Mouse (Mus musculus) adrenal gland, postnatal 0 days (tissue): Measurements from ENCODE around the gene Gm10392. TPM values are rescaled to one million over a fixed set of nuclear protein-coding genes. Genes with fewer than 3 reads are reported as not detected.

ENCODE experiments used
- polyA plus RNA-seq: library from polyadenylated mRNA; unstranded; fragments of >200 nt; fragmentation: Nextera tagmentation; extraction: Ambion mirVana; gene quantifications from 2 replicates; pipeline ENCODE4 v1.2.1, GENCODE M21; 2015

The Gm10392 gene
- 0.08 and 0.14 TPM in 2 replicates for polyA plus RNA-seq

GRCm38 (mm10) chr11:77519043-77519442, at the start of gene Gm10392:
Gene Gm10392, minus strand, starts transcription at chr11:77519198.

DNA sequence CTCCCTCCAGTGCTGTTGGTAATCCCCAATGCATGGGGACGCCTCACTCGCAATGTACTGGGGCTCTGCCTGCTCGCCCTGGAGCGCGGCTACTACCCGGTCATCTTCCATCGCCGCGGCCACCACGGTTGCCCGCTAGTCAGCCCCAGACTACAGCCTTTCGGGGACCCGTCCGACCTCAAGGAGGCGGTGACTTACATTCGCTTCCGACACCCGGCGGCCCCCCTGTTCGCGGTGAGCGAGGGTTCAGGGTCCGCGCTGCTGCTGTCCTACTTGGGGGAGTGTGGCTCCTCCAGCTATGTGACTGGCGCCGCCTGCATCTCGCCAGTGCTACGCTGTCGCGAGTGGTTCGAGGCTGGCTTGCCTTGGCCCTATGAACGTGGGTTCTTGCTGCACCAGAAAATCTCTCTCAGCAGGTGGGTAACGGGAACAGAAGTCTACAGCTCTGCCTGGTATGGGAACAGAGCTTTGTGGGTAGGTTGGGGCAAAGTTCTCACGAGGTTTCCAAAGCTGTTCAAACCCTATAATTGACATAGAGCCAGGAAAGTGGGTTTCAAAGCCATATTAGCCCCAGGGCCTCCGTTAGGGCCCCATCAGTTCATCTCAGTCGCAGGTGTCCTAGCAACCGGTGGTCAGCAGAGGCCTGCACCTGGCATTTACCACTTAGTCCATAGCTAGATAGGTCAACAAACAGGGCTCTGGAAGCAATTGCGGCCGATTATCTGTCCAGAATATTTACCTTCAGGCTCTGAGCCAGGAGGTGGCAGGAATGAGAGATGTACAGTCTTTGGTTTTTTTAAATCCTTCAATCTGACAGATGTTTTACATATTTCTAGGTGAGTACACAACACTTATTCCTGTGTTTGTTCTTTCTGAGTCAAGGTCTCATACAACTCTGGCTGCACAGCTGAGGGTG, 3.1 kb downstream of the Gm10392 start, which contains the start of gene Trp53i13:
Gene Trp53i13 (minus strand): TSS at position 344 of the 916 bp plus-strand sequence.

GRCm38 (mm10) chr11:77514832-77515636, 4.0 kb downstream of the Gm10392 start, which contains the start of gene Abhd15:
Gene Abhd15, plus strand, starts transcription at chr11:77515121.

GRCm38 (mm10) chr11:77493512-77494343, 25.3 kb downstream of the Gm10392 start, which contains the start of gene Git1:
Gene Git1, plus strand, starts transcription at chr11:77493562.

DNA sequence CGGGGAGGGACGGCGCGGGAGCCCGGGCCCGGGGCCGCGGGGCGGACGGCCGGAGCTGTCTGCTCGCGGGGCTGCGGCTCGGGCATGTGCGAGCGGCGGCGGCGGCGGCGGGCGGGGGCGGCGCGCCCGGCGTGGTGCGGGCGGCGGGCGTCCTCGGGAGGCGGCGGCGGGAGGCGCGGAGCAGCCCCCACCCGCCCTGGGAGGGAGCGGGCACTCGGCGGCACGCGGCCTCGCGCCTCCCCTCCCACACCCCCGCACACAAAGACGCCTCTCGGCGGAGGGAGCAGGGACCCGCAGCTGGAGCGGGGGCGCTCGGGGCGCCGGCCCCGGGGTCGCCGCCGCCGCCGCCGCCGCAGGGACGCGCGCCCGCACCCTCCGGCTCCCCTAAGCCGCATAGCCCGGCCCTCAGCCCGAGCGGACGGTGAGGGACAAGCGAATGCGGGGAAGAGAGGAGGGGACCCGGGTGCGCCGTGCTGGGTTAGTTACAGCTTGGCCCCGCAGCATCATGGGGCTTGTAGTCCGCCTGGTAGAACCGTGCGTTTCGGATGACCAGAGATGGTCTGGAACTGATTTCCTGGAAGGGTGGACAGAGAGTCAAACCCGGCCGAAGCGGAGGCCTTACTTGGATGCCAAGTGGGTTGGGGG, 29.3 kb downstream of the Gm10392 start, which contains the start of gene Ankrd13b:
Gene Ankrd13b (minus strand): TSS at position 88 of the 645 bp plus-strand sequence.

Other genes with a start within 250 kb of the Gm10392 start
- 0.35 and 0.36 TPM in 2 replicates for gene Coro6, start 56.8 kb downstream of the Gm10392 start, polyA plus RNA-seq
- 4.9 and 11.5 TPM in 2 replicates for gene Ankrd13b, start 29.5 kb downstream of the Gm10392 start, polyA plus RNA-seq
- 7.8 and 9.7 TPM in 2 replicates for gene Git1, start 25.6 kb downstream of the Gm10392 start, polyA plus RNA-seq
- gene Abhd15, start 4.1 kb downstream of the Gm10392 start, polyA plus RNA-seq: 5.8 and 8.4 TPM in 2 replicates
- 20.4 and 24.6 TPM in 2 replicates for gene Trp53i13, start 3.2 kb downstream of the Gm10392 start, polyA plus RNA-seq
- gene Taok1, start 88.6 kb upstream of the Gm10392 start, polyA plus RNA-seq: 10.7 and 12.3 TPM in 2 replicates
- 2.6 and 4.8 TPM in 2 replicates for gene Nufip2, start 167.0 kb upstream of the Gm10392 start, polyA plus RNA-seq
- not detected in 2 replicates for gene Cryba1, start 206.1 kb upstream of the Gm10392 start, polyA plus RNA-seq
- 17.0 and 23.6 TPM in 2 replicates for gene Myo18a, start 244.0 kb upstream of the Gm10392 start, polyA plus RNA-seq